Mouse (Mus musculus) CH12.LX (cell line): ENCODE data around the gene Rtn4rl1.

Experiments used
- CTCF ChIP-seq, 2 experiments: IDR thresholded peaks in 1 of 2; conservative IDR thresholded peaks in 1 of 2; 2 replicates each; pipeline ENCODE4 v1.5.1; 2011 to 2012; ENCODE audit warnings: low read depth in 2 of 2, low read length in 2 of 2, improper control_type of control experiment in 1 of 2, inconsistent platforms in 1 of 2, mild to moderate bottlenecking in 1 of 2, moderate library complexity in 1 of 2
- EP300 ChIP-seq: IDR thresholded peaks from 2 replicates; pipeline ENCODE4 v1.6.1; 2011; ENCODE audit warnings: low read length, improper control_type of control experiment
- JUN ChIP-seq: IDR thresholded peaks from 2 replicates; pipeline ENCODE4 v1.6.1; 2011; ENCODE audit warnings: low read depth, mild to moderate bottlenecking, low read length, improper control_type of control experiment, moderate library complexity; ENCODE audit not compliant: insufficient read depth
- MAX ChIP-seq: IDR thresholded peaks from 2 replicates; pipeline ENCODE4 v1.6.1; 2011; ENCODE audit warnings: low read length, improper control_type of control experiment
- MAZ ChIP-seq: IDR thresholded peaks from 2 replicates; pipeline ENCODE4 v1.6.1; 2012; ENCODE audit warnings: low read depth, mild to moderate bottlenecking, inconsistent platforms, low read length, improper control_type of control experiment, moderate library complexity
- PAX5 ChIP-seq: IDR thresholded peaks from 2 replicates; pipeline ENCODE4 v1.6.1; 2012; ENCODE audit warnings: low read length, inconsistent platforms, mixed read lengths
- TCF12 ChIP-seq: IDR thresholded peaks from 2 replicates; pipeline ENCODE4 v1.6.1; 2014; ENCODE audit warnings: low read depth, mild to moderate bottlenecking, inconsistent platforms, low read length, improper control_type of control experiment
- ZKSCAN1 ChIP-seq: IDR thresholded peaks from 2 replicates; pipeline ENCODE4 v1.6.1; 2012; ENCODE audit warnings: low read depth, inconsistent platforms, low read length, improper control_type of control experiment, borderline replicate concordance
- ZNF384 ChIP-seq: IDR thresholded peaks from 2 replicates; pipeline ENCODE4 v1.6.1; 2012; ENCODE audit warnings: low read depth, low read length, improper control_type of control experiment, inconsistent platforms

GRCm38 (mm10) chr11:75251006-75251512 is 57.5 kb downstream of the Rtn4rl1 start:
- TF ChIP-seq CTCF (conservative IDR thresholded peaks at IDR 0.05 in 1 of 2, IDR thresholded peaks at IDR 0.05 in 1 of 2; ENCODE audit: low read depth in 2 of 2, low read length in 2 of 2) (no peak), TCF12 (no peak), ZKSCAN1 (no peak), PAX5 (no peak), MAZ (no peak), ZNF384 (no peak), EP300 (no peak), JUN (no peak), MAX (no peak)
